Mouse (Mus musculus): Measurements from ENCODE around the gene Sarm1. TPM values are rescaled to one million over a fixed set of nuclear protein-coding genes. Genes with fewer than 3 reads are reported as not detected.

Sarm1 gene
- total RNA-seq (2014; rRNA removed) (47.5 and 48.3 TPM in 2 replicates), polyA plus RNA-seq (2015; fragmentation: Nextera tagmentation; extraction: Ambion mirVana) (32.7 and 34.7 TPM in 2 replicates)

DNA sequence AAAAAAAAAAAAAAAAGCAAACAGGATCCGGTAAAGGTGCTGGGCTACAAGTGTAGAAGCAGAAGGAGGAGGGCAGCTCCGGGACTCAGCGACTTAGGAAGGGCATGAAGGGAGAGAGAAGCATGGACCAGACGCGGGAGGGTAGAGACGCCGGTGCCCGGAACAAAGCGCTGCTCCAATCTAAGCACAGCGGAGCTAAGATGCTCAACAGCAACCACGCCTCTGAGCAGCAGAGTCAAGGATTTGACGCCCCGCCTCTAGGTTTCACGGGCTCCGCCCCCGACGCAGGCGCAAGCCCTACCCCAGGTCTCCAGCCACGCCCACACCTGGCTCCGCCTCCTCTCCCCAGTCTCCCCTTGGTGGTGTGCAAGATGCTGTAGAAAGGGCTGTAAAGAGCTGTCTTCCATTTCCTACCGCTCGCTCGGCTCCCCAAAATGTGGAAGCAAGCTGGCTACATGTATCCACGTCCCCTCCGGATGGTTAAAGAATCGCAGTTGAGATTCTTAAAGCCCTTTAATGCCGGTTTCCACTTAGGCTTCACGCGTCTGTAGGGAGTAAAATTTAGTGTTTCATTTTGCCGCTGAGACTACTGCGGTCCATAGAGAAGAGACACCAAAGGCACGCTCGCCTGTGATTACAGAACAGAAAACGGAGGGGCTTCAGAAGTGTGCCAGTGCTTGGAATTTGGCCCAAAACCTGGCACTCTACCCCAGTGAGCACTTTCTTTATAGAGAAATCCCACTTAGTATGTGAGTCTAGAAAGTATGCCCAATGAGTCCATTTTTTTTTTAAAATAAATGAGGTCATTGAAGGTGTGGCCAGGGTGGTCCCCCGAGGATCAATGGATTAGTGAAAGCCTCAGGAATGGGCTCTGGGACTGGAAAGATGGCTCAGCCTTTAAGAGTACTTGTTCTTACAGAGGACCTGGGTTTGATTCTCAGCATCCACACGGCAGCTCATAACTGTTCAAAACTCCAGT lies at the start of gene Sarm1:
Gene Sarm1 (minus strand): TSS at position 211 of the 979 bp plus-strand sequence.
- Histone ChIP-seq H3K27ac (ENCODE audit: low read depth, low read length) (peak within 1 kb of the TSS; percentile 94), H3K4me2 (ENCODE audit: low read depth) (peak within 1 kb of the TSS; percentile 64), H3K4me3 (ENCODE audit: low read depth, low read length) (peak within 1 kb of the TSS; percentile 80), H3K4me1 (ENCODE audit: insufficient read depth) (peaks cover 10% of the 10 kb centered on the region), H3K9ac (peak within 1 kb of the TSS; percentile 89), H3K9me3 (ENCODE audit: low read length) (no peaks in the 10 kb centered on the region), H3K27me3 (ENCODE audit: insufficient read depth, low read length) (no peaks in the 10 kb centered on the region), H3K36me3 (ENCODE audit: insufficient read depth) (no peaks in the 10 kb centered on the region)
- DNase-seq = peak; percentile 98
- peak; percentile 97 for ATAC-seq
- TF ChIP-seq CTCF (IDR thresholded peaks at IDR 0.05; ENCODE audit: low read depth) = peak; percentile 44
- 3% methylated on average over 36 of the region's 36 CpGs for WGBS

DNA sequence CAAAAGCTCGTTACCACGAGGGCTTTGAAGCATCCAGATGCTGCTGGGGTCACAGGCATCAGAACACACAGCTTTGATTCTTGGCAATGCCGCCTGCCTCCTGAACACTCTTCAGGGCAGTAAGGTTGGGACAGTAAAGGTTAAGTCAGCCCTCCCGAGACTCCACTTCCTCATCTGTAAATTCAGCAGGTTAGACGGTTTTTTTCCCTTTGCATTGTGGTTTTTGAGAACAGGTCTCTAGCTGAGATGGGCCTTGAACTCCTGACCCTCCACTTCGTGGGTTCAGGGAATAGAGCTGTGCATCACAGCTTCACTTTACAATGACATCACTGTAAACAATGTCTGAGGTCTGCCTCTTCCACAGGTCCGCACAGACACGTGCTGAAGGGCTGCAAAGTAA lies 47.6 kb upstream of the Sarm1 start:
- Histone ChIP-seq H3K4me1 (ENCODE audit: insufficient read depth) (0 out of 2 replicates have a peak, but pooled peaks cover 6% of the 10 kb centered on the region), H3K4me2 (ENCODE audit: low read depth) (no peak overlapping the region), H3K4me3 (ENCODE audit: low read depth, low read length) (no peak overlapping the region), H3K36me3 (ENCODE audit: insufficient read depth) (peaks cover 24% of the 10 kb centered on the region), H3K9me3 (ENCODE audit: low read length) (no peaks in the 10 kb centered on the region), H3K27me3 (ENCODE audit: insufficient read depth, low read length) (no peaks in the 10 kb centered on the region), H3K9ac (no peak overlapping the region), H3K27ac (ENCODE audit: low read depth, low read length) (no peak overlapping the region)
- no peak for TF ChIP-seq CTCF (IDR thresholded peaks at IDR 0.05; ENCODE audit: low read depth)
- DNase-seq (no peak), ATAC-seq (no peak)
- WGBS = 67% methylated on average over 8 of the region's 8 CpGs

DNA sequence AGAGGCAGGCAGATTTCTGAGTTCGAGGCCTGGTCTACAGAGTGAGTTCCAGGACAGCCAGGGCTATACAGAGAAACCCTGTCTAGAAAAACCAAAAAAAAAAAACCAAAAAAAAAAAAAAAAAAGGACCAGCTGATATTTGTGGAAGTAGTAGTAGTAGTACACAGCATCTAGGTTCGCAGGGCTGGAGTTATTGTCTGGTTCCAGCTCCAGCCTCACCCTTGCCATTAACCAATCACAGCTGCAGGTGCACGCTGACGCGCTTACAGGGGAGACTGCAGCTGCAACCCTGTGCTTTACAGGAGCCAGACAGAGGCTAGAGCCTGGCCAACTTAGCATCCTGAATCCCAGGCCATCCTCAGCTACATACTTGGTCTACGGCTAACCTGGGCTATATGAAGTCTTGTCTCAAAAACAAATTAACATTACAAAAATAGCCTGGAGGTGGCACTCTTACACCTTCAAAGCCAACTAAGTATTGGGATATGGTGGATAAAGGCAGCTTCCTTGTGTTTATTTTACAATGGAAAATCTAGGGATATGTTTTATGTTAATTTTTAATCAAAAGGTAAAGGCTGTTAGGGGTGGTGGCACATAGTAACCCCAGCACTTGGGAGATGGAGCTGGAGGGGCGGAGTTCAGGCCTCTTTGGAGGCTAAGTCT lies 47.0 kb upstream of the Sarm1 start:
- ATAC-seq (no peak; the same call in 1 of the 2 replicates), DNase-seq (peak; percentile 35)
- Histone ChIP-seq H3K4me1 (ENCODE audit: insufficient read depth) (0 out of 2 replicates have a peak, but pooled peaks cover 5% of the 10 kb centered on the region), H3K27me3 (ENCODE audit: insufficient read depth, low read length) (no peaks in the 10 kb centered on the region), H3K36me3 (ENCODE audit: insufficient read depth) (peaks cover 28% of the 10 kb centered on the region), H3K9ac (no peak overlapping the region), H3K27ac (ENCODE audit: low read depth, low read length) (no peak overlapping the region), H3K4me2 (ENCODE audit: low read depth) (no peak overlapping the region), H3K9me3 (ENCODE audit: low read length) (no peaks in the 10 kb centered on the region), H3K4me3 (ENCODE audit: low read depth, low read length) (no peak overlapping the region)
- 92% methylated on average over 7 of the region's 7 CpGs for WGBS
- peak; percentile 42 for TF ChIP-seq CTCF (IDR thresholded peaks at IDR 0.05; ENCODE audit: low read depth)

- no peaks in the 10 kb centered on the region for H3K27me3 ChIP-seq (ENCODE audit: insufficient read depth, low read length)
- peaks cover 36% of the 10 kb centered on the region for H3K36me3 ChIP-seq (ENCODE audit: insufficient read depth)
- H3K9ac ChIP-seq = no peak overlapping the region
- WGBS = 91% methylated on average over 3 of the region's 3 CpGs
- H3K4me1 ChIP-seq (ENCODE audit: insufficient read depth) = no peaks in the 10 kb centered on the region
- no peaks in the 10 kb centered on the region for H3K9me3 ChIP-seq (ENCODE audit: low read length)
- DNase-seq (no peak), ATAC-seq (no peak)
- no peak overlapping the region for H3K4me2 ChIP-seq (ENCODE audit: low read depth)
- no peak overlapping the region for H3K4me3 ChIP-seq (ENCODE audit: low read depth, low read length)
- H3K27ac ChIP-seq (ENCODE audit: low read depth, low read length) = no peak overlapping the region
- TF ChIP-seq CTCF (IDR thresholded peaks at IDR 0.05; ENCODE audit: low read depth) = no peak
Observed at GRCm38 (mm10) chr11:78540358-78540757, 42.8 kb upstream of the Sarm1 start.

GRCm38 (mm10) chr11:78536690-78537084 lies 39.1 kb upstream of the Sarm1 start:
- Histone ChIP-seq H3K4me2 (ENCODE audit: low read depth) (peak overlapping the region; percentile 77), H3K9me3 (ENCODE audit: low read length) (no peaks in the 10 kb centered on the region), H3K4me3 (ENCODE audit: low read depth, low read length) (peak overlapping the region; percentile 65), H3K4me1 (ENCODE audit: insufficient read depth) (peaks cover 10% of the 10 kb centered on the region), H3K36me3 (ENCODE audit: insufficient read depth) (peaks cover 21% of the 10 kb centered on the region), H3K27me3 (ENCODE audit: insufficient read depth, low read length) (no peaks in the 10 kb centered on the region), H3K27ac (ENCODE audit: low read depth, low read length) (peak overlapping the region; percentile 85), H3K9ac (peak overlapping the region; percentile 75)
- DNase-seq (no peak), ATAC-seq (no peak)
- no peak for TF ChIP-seq CTCF (IDR thresholded peaks at IDR 0.05; ENCODE audit: low read depth)
- WGBS = 3% methylated on average over 14 of the region's 14 CpGs

DNA sequence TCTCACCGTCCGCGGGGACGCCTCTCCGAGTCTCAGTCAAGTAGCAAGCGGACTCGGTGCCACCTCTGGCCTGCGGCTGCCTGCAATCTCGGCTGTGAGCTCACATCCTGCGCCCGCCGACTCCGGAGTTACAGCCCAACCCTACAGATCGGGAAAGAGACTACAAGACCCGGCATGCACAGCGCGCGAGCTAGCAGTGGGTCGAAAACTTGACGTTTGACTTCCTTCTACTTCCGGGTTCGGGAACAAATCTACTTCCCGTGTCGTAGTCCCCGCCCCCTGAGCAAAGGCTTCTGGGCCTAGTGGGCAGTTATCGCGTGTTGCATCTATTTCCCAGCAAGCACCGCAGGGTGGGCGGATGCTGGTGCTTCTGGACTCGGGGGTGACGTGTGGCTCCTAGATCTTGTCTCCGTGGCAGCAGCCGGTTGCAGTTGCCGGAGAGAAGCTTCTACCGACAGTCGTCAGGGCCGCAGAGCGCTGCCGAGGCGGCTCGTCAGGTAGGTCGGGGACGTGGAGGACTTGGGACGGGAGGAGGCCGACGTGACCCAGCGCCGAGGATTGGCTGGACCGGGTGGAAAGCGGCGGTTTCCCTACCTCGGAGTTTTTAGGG lies 38.6 kb upstream of the Sarm1 start, which contains the start of the genes Tnfaip1 and Ift20:
Gene Tnfaip1 (minus strand): TSS at position 253 of the 610 bp plus-strand sequence.
Gene Ift20 (plus strand): TSS at position 282 of the 610 bp plus-strand sequence.
- ATAC-seq (peak; percentile 99), DNase-seq (peak; percentile 98)
- H3K4me2 ChIP-seq (ENCODE audit: low read depth) = peak within 1 kb of the TSS; percentile 77
- H3K9me3 ChIP-seq (ENCODE audit: low read length) = no peaks in the 10 kb centered on the region
- H3K27ac ChIP-seq (ENCODE audit: low read depth, low read length) = peak within 1 kb of the TSS; percentile 87
- H3K27me3 ChIP-seq (ENCODE audit: insufficient read depth, low read length) = no peaks in the 10 kb centered on the region
- H3K4me3 ChIP-seq (ENCODE audit: low read depth, low read length) = peak within 1 kb of the TSS; percentile 65
- peaks cover 10% of the 10 kb centered on the region for H3K4me1 ChIP-seq (ENCODE audit: insufficient read depth)
- H3K36me3 ChIP-seq (ENCODE audit: insufficient read depth) = peaks cover 21% of the 10 kb centered on the region
- TF ChIP-seq CTCF (IDR thresholded peaks at IDR 0.05; ENCODE audit: low read depth) = 0 out of 2 replicates have a peak, but pooled peaks have one; percentile 9
- under 1% methylated on average over 52 of the region's 52 CpGs for WGBS
- H3K9ac ChIP-seq = peak within 1 kb of the TSS; percentile 75
